Mouse (Mus musculus): ENCODE measurements at regions not wholly inside any gene's neighbourhood (a gene's known extent, or its start where the extent isn't known, plus 50 kb on each side); places are given as distances from the start of the nearest gene placed in this dataset.

DNA sequence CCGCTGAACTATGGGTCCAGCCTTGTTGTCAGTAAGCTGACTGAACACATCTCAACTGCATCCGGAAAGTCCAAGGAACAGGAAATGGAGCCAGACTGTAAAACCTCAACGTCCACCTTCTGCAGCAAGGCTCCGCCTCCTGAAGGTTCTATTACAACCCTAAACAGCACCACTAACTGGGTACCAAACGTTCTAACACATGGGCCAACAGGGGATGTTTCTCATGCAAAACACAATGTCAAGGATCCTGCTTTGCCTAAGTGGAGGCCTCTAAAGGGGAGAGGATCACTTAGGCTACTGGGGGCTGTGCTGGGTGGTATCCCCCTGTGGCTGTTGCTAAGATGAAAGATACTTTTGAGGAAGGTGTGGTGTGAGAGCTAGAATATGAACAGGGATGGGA lies 51.0 kb upstream of the Stt3b start:
- no peak for DNase-seq
- H3K4me1 ChIP-seq (ENCODE audit: control insufficient read depth, insufficient read depth, low read length), result peaks cover 2% of the 10 kb centered on the region; the same call in 1 of the 2 replicates
- no peak overlapping the region for H3K4me3 ChIP-seq (replicated peaks; ENCODE audit: extremely low read depth, low read depth, low read length)
- TF ChIP-seq CTCF (IDR thresholded peaks at IDR 0.05; ENCODE audit: insufficient read depth, low read length) (no peak), POLR2A (IDR thresholded peaks at IDR 0.05; ENCODE audit: borderline replicate concordance, extremely low read depth, low read depth, low read length) (no peak)
- 49% methylated on average over 5 of the region's 5 CpGs for WGBS

DNA sequence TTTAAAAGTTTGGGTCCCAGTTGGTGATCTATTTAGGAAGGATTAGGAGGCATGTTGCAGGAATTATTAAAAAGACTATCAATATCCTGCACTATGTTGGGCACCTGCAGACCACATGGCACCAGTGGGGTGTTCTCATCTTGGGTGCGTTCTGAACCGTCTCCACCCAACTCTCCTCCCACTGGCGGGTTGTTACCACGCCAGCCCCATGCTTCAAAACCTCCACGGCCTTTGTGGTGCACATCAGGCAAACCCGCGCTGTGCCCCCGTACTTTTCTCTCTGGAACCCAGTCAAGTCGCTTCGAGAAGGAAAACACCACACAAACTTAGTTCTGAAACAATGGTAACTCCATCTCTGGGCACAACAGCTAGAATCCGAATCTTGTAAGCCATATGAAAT lies 51.7 kb upstream of the Stt3b start:
- no peak for TF ChIP-seq POLR2A (IDR thresholded peaks at IDR 0.05; ENCODE audit: borderline replicate concordance, extremely low read depth, low read depth, low read length)
- no peak for TF ChIP-seq CTCF (IDR thresholded peaks at IDR 0.05; ENCODE audit: insufficient read depth, low read length)
- H3K4me1 ChIP-seq (ENCODE audit: control insufficient read depth, insufficient read depth, low read length), result peaks cover 2% of the 10 kb centered on the region; the same call in 1 of the 2 replicates
- 90% methylated on average over 11 of the region's 11 CpGs for WGBS
- no peak for DNase-seq
- no peak overlapping the region for H3K4me3 ChIP-seq (replicated peaks; ENCODE audit: extremely low read depth, low read depth, low read length)

DNA sequence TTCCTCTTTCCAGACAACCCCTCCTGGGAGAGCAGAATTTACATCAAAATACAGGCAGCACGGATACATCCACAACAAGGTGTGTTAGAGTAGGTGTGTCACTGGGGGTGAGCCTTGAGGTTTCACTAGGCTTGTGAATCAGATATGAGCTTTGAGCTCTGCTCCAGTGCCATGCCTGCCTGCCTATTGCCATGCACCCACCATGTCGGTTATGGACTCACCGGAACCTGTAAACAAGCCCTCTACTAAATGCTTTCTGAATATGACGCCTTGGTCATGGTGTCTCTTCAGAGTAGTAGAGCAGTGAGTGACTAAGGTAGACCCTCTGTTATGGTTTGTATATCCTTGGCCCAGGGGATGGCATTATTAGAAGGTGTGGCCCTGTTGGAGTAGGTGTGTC lies 52.3 kb upstream of the Stt3b start:
- Histone ChIP-seq H3K4me3 (replicated peaks; ENCODE audit: extremely low read depth, low read depth, low read length) (no peak overlapping the region), H3K4me1 (ENCODE audit: control insufficient read depth, insufficient read depth, low read length) (peaks cover 2% of the 10 kb centered on the region; the same call in 1 of the 2 replicates)
- WGBS, result 89% methylated on average over 4 of the region's 4 CpGs
- TF ChIP-seq POLR2A (IDR thresholded peaks at IDR 0.05; ENCODE audit: borderline replicate concordance, extremely low read depth, low read depth, low read length), result no peak
- no peak for TF ChIP-seq CTCF (IDR thresholded peaks at IDR 0.05; ENCODE audit: insufficient read depth, low read length)
- no peak for DNase-seq

DNA sequence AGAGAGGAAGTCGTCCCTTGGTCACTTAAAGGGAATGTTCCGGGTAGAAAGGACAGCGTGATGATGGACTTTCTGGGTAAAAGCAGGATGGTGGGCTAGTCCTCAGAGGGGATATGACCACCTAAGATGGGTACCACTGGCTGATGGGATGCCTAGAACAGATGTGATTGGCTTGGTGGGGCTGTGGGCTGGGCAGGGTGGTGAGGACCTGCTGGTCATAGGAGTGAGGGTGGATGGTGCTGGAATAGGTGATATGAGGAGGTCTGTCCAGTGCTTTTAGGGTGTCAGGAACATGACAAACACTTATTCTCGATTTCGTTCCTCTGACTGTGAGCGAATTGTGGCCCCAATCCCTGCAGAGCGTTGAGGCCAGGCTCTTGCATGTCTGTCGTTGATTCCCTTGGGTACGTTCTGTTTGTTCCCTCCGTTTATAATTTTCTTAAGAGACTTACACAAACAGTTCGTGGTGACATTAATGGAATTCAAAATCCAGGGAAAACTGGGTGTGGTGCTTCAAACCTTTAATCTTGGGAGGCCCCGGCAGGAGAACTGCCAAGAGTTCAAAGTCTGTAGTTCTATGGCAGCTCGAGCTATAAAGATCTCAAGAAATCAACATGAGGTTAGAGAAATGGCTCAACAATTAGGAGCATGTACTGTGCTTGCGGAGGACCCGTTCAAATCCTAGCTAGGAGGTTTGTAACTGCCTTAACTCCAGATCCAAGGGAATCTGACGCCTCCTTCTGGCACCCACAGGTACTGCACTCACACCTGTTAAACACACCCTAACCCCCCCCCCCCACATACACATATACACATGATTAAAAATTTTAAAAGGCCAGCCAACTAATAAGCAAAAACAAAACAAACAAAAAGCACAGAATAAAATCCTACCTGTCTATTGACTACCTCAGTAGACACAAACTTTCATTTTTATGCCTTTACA lies 55.0 kb upstream of the Stt3b start:
- H3K4me3 ChIP-seq (replicated peaks; ENCODE audit: extremely low read depth, low read depth, low read length), result no peak overlapping the region

DNA sequence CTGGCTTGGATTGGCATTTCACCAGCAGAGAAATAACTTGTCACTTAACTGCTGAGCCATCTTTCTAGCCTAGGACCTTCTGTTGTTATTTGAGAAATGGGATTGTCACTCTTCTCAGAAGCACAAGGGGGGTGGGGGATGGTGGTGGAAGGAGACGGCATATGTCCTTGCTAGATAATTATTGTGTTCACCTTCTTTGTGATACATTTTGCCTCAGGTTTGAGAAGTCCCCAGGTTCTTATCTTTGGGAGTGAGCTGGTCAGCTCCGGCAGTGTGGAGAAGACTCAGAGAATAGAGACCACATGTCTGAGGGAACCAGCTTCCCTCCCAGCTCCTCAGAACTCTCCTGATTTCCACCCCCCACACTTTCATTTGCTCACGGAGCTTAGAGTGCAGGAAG lies 57.6 kb upstream of the Stt3b start:
- TF ChIP-seq POLR2A (IDR thresholded peaks at IDR 0.05; ENCODE audit: borderline replicate concordance, extremely low read depth, low read depth, low read length), result no peak
- 77% methylated on average over 3 of the region's 3 CpGs for WGBS
- no peak overlapping the region for H3K4me3 ChIP-seq (replicated peaks; ENCODE audit: extremely low read depth, low read depth, low read length)
- DNase-seq, result no peak
- peaks cover 2% of the 10 kb centered on the region; the same call in 1 of the 2 replicates for H3K4me1 ChIP-seq (ENCODE audit: control insufficient read depth, insufficient read depth, low read length)

More for the DNA sequence above, 55.0 kb upstream of the Stt3b start:
- no peak for DNase-seq
- H3K4me1 ChIP-seq (ENCODE audit: control insufficient read depth, insufficient read depth, low read length), result peaks cover 2% of the 10 kb centered on the region; the same call in 1 of the 2 replicates
- TF ChIP-seq CTCF (IDR thresholded peaks at IDR 0.05; ENCODE audit: insufficient read depth, low read length), result no peak
- TF ChIP-seq POLR2A (IDR thresholded peaks at IDR 0.05; ENCODE audit: borderline replicate concordance, extremely low read depth, low read depth, low read length), result no peak
- WGBS, result 86% methylated on average over 16 of the region's 16 CpGs

DNA sequence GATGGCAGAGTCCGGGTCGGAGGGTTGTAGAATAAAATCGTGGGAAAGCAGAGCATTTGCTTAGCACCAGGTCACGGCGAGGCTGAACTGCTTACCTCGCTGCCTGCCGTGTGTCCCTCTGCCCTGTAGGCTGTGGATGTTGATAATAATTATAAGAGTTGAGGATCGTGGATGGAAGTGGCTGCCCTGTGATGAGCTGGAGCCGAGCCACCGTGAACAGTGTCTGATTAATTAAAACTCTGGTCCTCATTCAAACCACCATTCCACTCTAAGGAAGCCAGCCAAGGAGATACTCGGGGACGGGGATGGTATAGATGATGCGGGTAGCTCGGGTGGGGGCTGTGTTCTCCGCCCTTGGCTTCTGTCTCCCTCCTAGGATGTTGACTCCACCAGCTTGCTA lies 70.1 kb upstream of the Stt3b start:
- WGBS, result 69% methylated on average over 15 of the region's 15 CpGs
- H3K4me3 ChIP-seq (replicated peaks; ENCODE audit: extremely low read depth, low read depth, low read length), result no peak overlapping the region

DNA sequence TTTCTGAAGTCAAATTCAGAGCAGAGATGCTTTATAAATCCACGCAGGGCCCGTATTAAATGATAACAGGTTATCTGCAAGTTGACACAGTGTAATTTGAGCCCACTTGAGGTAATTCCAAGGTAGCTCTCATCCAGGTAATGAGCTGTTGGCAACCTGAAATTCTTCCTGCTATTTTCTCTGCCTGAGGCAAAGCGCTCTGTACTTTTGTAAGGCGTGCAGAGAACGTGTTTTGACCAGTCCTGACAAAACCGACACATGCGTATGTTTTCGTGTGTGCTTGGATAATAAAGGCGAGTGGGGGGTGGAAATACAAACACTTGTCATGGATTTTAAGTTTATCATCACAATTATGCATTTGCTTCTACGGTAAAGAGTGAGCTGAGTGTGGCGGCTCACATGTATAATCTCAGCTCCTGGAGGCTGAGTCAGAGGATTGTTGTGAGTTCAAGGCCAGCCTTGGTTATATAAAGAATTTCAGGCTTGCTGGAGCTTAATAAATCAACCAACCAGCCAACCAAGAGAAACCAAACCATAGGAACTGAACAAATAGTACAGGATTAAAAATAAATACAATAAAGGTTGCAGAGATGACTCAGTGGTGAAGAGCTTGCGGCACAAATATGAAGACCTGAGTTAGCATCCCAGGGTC lies 72.7 kb upstream of the Stt3b start:
- no peak for DNase-seq
- TF ChIP-seq POLR2A (IDR thresholded peaks at IDR 0.05; ENCODE audit: borderline replicate concordance, extremely low read depth, low read depth, low read length) (no peak), CTCF (IDR thresholded peaks at IDR 0.05; ENCODE audit: insufficient read depth, low read length) (no peak)
- Histone ChIP-seq H3K4me1 (ENCODE audit: control insufficient read depth, insufficient read depth, low read length) (peaks cover 3% of the 10 kb centered on the region; the same call in 1 of the 2 replicates), H3K4me3 (replicated peaks; ENCODE audit: extremely low read depth, low read depth, low read length) (no peak overlapping the region)
- 86% methylated on average over 12 of the region's 12 CpGs for WGBS

More for the DNA sequence above, 70.1 kb upstream of the Stt3b start:
- no peak for TF ChIP-seq CTCF (IDR thresholded peaks at IDR 0.05; ENCODE audit: insufficient read depth, low read length)
- TF ChIP-seq POLR2A (IDR thresholded peaks at IDR 0.05; ENCODE audit: borderline replicate concordance, extremely low read depth, low read depth, low read length), result no peak
- no peak for DNase-seq
- peaks cover 3% of the 10 kb centered on the region; the same call in 1 of the 2 replicates for H3K4me1 ChIP-seq (ENCODE audit: control insufficient read depth, insufficient read depth, low read length)

DNA sequence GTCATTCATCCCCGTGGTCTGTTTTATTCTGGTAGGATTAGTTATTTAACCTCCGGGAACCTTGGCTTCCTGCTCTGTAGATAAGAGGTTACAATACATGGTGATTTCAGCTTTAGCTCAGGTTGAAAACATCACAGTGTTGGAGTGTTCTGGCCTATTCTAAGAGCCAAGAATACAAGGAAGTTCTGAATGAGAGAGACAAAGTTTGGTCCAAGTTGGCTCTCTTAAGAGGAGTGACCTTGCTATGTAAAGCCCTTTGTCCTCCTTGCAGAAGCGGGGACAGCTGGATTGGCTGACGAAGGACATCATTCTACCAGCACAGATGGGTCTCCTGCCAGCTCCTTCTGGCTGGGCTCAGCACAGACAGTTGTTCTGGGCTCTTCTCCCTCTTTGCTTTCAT lies 73.7 kb upstream of the Stt3b start:
- 27% methylated on average over 4 of the region's 4 CpGs for WGBS
- peak; percentile 16 for DNase-seq
- Histone ChIP-seq H3K4me1 (ENCODE audit: control insufficient read depth, insufficient read depth, low read length) (peaks cover 3% of the 10 kb centered on the region; the same call in 1 of the 2 replicates), H3K4me3 (replicated peaks; ENCODE audit: extremely low read depth, low read depth, low read length) (no peak overlapping the region)
- TF ChIP-seq POLR2A (IDR thresholded peaks at IDR 0.05; ENCODE audit: borderline replicate concordance, extremely low read depth, low read depth, low read length) (no peak), CTCF (IDR thresholded peaks at IDR 0.05; ENCODE audit: insufficient read depth, low read length) (no peak)

DNA sequence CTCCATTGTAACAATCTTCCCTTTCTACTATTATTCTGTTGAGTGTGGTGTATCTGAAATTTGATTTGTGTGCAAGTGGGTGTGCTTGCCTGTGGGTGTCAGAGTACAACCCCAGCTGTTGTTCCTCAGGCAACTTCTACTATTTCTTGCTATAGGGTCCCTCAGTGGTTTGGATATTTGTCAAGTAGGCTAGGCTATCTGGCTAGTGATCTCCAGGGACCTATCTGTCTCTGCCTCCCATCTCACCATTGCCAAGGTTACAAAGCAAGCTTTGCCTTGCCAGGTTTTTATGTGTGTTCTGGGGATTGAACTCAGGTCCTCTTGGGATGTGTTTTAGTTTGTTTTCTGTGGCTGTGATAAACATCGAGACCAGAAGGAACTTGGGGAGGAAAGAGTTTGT lies 74.1 kb upstream of the Stt3b start:
- TF ChIP-seq CTCF (IDR thresholded peaks at IDR 0.05; ENCODE audit: insufficient read depth, low read length) (no peak), POLR2A (IDR thresholded peaks at IDR 0.05; ENCODE audit: borderline replicate concordance, extremely low read depth, low read depth, low read length) (no peak)
- Histone ChIP-seq H3K4me1 (ENCODE audit: control insufficient read depth, insufficient read depth, low read length) (peaks cover 3% of the 10 kb centered on the region; the same call in 1 of the 2 replicates), H3K4me3 (replicated peaks; ENCODE audit: extremely low read depth, low read depth, low read length) (no peak overlapping the region)
- DNase-seq, result no peak
- WGBS, result 51% methylated on average over 1 of the region's 1 CpGs
